Mouse (Mus musculus) testis, adult 2 months (tissue): ENCODE measurements around the gene Shox2.

Experiments
- CTCF ChIP-seq: fragments of 200-500 bp; IDR thresholded peaks from 2 replicates; pipeline ENCODE4 v1.5.1; 2012; ENCODE audit warnings: low read depth, mild to moderate bottlenecking, inconsistent platforms, low read length, moderate library complexity; ENCODE audit not compliant: control insufficient read depth, insufficient read depth, insufficient replicate concordance
- POLR2A ChIP-seq: fragments of 200-500 bp; IDR thresholded peaks from 2 replicates; pipeline ENCODE4 v1.6.1; 2012; ENCODE audit warnings: low read depth, mild to moderate bottlenecking, inconsistent platforms, low read length, moderate library complexity; ENCODE audit not compliant: control insufficient read depth

DNA sequence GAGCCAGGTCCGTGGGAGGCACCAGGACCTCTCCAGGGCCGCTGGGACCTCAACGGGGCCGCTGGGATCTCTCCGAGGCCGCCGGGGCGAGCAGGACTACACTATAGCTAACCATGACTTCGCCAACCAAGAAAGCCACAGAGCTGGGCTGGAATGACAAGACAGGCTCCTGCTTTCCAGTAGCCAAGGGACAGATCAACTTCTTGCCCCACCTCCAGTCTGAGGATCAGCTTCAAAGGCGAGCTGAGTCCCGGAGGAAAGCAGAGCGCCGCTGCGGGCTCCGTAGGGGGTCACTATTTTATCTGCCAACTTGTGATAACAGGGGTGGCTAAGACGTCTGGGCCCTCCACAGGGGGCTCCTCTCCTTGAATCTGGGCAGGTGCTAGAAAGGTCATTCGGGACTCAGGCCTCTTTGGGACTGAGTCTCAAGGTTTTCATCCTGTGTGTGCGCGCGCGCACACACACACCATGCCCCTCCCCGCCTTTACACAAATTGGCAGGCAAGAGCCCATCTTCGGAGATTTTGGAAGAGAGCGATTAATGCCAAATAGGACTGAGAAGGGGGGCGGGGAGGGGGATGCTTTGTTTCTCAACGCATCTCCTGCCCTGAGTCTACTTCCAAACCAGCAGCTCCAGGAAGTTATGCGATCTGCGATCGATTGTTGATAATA lies 10.8 kb downstream of the Shox2 start:
- TF ChIP-seq POLR2A (no peak), CTCF (no peak)
